Mouse (Mus musculus) bone marrow macrophage, adult 2 months (primary cell): ENCODE data around the gene Nr1h3.

Source experiments
- CTCF ChIP-seq: IDR thresholded peaks from 2 replicates; pipeline ENCODE4 v1.5.1; 2012; ENCODE audit warnings: low read depth, mild to moderate bottlenecking, low read length, moderate library complexity
- POLR2A ChIP-seq: IDR thresholded peaks from 2 replicates; pipeline ENCODE4 v1.6.1; 2012; ENCODE audit warnings: mild to moderate bottlenecking, low read depth, low read length, borderline replicate concordance

- no peak for TF ChIP-seq CTCF
- TF ChIP-seq POLR2A, result no peak
These were observed 42.0 kb downstream of the Nr1h3 start for GRCm38 (mm10) chr2:91160591-91160990.
